Mouse (Mus musculus): ENCODE measurements around the gene Lce1c. TPM values are rescaled to one million over a fixed set of nuclear protein-coding genes. Genes with fewer than 3 reads are reported as not detected.
"Not testable (repeated sequence)": the region's sequence is repeated elsewhere in the genome, so short reads cannot be mapped to it uniquely, and the experiment has no call there.

Lce1c gene
- total RNA-seq (2021) = not detected
- long read RNA-seq, experiment 1 = 0 reads
- long read RNA-seq, experiment 2 = 0 reads

GRCm38 (mm10) chr3:92678947-92679346 lies at the start of gene Lce1c:
Gene Lce1c (plus strand): TSS chr3:92679247.
- intact Hi-C loops (cut with DNase I) = no loop called here
- no peak for DNase-seq

GRCm38 (mm10) chr3:92637745-92638652 lies 41.0 kb upstream of the Lce1c start:
- no peak for DNase-seq
- intact Hi-C loops (cut with DNase I) = no loop called here

- no peak for DNase-seq
- intact Hi-C loops (cut with DNase I) = no loop called here
These were observed 40.4 kb upstream of the Lce1c start for GRCm38 (mm10) chr3:92638653-92638991.

- no peak for DNase-seq
- intact Hi-C loops (cut with DNase I) = no loop called here
These were observed 39.2 kb upstream of the Lce1c start for GRCm38 (mm10) chr3:92639854-92640253.

- intact Hi-C loops (cut with DNase I) = no loop called here
- DNase-seq = no peak
These were observed 30.8 kb upstream of the Lce1c start, which contains the start of gene Lce1a1 for GRCm38 (mm10) chr3:92648207-92648606. Gene Lce1a1 (minus strand): TSS chr3:92648307.

- DNase-seq = no peak
- intact Hi-C loops (cut with DNase I) = no loop called here
These were observed 22.2 kb upstream of the Lce1c start, which contains the start of gene Lce1b for GRCm38 (mm10) chr3:92656826-92657225. Gene Lce1b (minus strand): TSS chr3:92656926.

GRCm38 (mm10) chr3:92670215-92670614 lies 8.8 kb upstream of the Lce1c start, which contains the start of gene Lce1a2:
Gene Lce1a2 (minus strand): TSS chr3:92670315.
- intact Hi-C loops (cut with DNase I) = no loop called here
- DNase-seq = no peak

- DNase-seq = no peak
- intact Hi-C loops (cut with DNase I) = no loop called here
These were observed 8.1 kb downstream of the Lce1c start, which contains the start of gene Lce1d for GRCm38 (mm10) chr3:92687110-92687509. Gene Lce1d (minus strand): TSS chr3:92687210.

- peak; percentile 15 to 27 for DNase-seq
- intact Hi-C loops (cut with DNase I) = not testable (repeated sequence)
These were observed 10.1 kb downstream of the Lce1c start for GRCm38 (mm10) chr3:92689154-92689553.

- no peak for DNase-seq
- intact Hi-C loops (cut with DNase I) = no loop called here
These were observed 12.6 kb downstream of the Lce1c start for GRCm38 (mm10) chr3:92691688-92692087.

- intact Hi-C loops (cut with DNase I) = no loop called here
- no peak for DNase-seq
These were observed 15.6 kb downstream of the Lce1c start for GRCm38 (mm10) chr3:92694613-92695012.

- intact Hi-C loops (cut with DNase I) = no loop called here
- no peak for DNase-seq
These were observed 29.9 kb downstream of the Lce1c start, which contains the start of gene Lce1e for GRCm38 (mm10) chr3:92708974-92709373. Gene Lce1e (minus strand): TSS chr3:92709074.

GRCm38 (mm10) chr3:92715122-92715521 lies 36.1 kb downstream of the Lce1c start:
- intact Hi-C loops (cut with DNase I) = no loop called here
- DNase-seq = no peak

GRCm38 (mm10) chr3:92720250-92720649 lies 41.2 kb downstream of the Lce1c start, which contains the start of gene Lce1f:
Gene Lce1f (minus strand): TSS chr3:92720350.
- DNase-seq = no peak
- intact Hi-C loops (cut with DNase I) = no loop called here

GRCm38 (mm10) chr3:92722631-92723030 lies 43.6 kb downstream of the Lce1c start:
- intact Hi-C loops (cut with DNase I) = no loop called here
- no peak for DNase-seq

Other genes starting within 250 kb of the Lce1c start
- 1 to 10 TPM; 3.1 to 5.0 TPM for gene Gm9774, start 249.8 kb upstream of the Lce1c start, total RNA-seq (2021)
- gene Sprr2k, start 246.7 kb upstream of the Lce1c start, total RNA-seq (2021) = not detected
- gene Sprr1b, start 240.5 kb upstream of the Lce1c start, total RNA-seq (2021) = not detected
- not detected for gene Sprr3, start 220.5 kb upstream of the Lce1c start, total RNA-seq (2021)
- not detected for gene Sprr1a, start 193.4 kb upstream of the Lce1c start, total RNA-seq (2021)
- gene Sprr4, start 178.8 kb upstream of the Lce1c start, total RNA-seq (2021) = not detected
- not detected for gene 2310046K23Rik, start 144.7 kb upstream of the Lce1c start, total RNA-seq (2021)
- gene Ivl, start 105.5 kb upstream of the Lce1c start, total RNA-seq (2021) = not detected
- gene Smcp, start 90.2 kb upstream of the Lce1c start, total RNA-seq (2021) = not detected
- not detected for gene 2210017I01Rik, start 71.8 kb upstream of the Lce1c start, total RNA-seq (2021)
- not detected for gene Lce6a, start 57.6 kb upstream of the Lce1c start, total RNA-seq (2021)
- gene Lce1a1, start 30.9 kb upstream of the Lce1c start, total RNA-seq (2021) = not detected
- not detected for gene Lce1b, start 22.3 kb upstream of the Lce1c start, total RNA-seq (2021)
- not detected for gene Lce1a2, start 8.9 kb upstream of the Lce1c start, total RNA-seq (2021)
- gene Lce1d, start 8.0 kb downstream of the Lce1c start, total RNA-seq (2021) = not detected
- gene Lce1e, start 29.8 kb downstream of the Lce1c start, total RNA-seq (2021) = not detected
- not detected for gene Lce1f, start 41.1 kb downstream of the Lce1c start, total RNA-seq (2021)
- gene Gm38119, start 59.8 kb downstream of the Lce1c start, total RNA-seq (2021) = not detected
- not detected for gene Lce1g, start 73.1 kb downstream of the Lce1c start, total RNA-seq (2021)
- gene Lce1h, start 85.8 kb downstream of the Lce1c start, total RNA-seq (2021) = not detected
- gene Lce1i, start 99.7 kb downstream of the Lce1c start, total RNA-seq (2021) = not detected
- not detected for gene Lce1j, start 111.3 kb downstream of the Lce1c start, total RNA-seq (2021)
- gene Lce1k, start 128.6 kb downstream of the Lce1c start, total RNA-seq (2021) = not detected
- not detected for gene Kprp, start 148.0 kb downstream of the Lce1c start, total RNA-seq (2021)
- not detected for gene Lce1l, start 172.0 kb downstream of the Lce1c start, total RNA-seq (2021)
- gene 2310050C09Rik, start 191.0 kb downstream of the Lce1c start, total RNA-seq (2021) = not detected
- not detected for gene Lce3a, start 247.0 kb downstream of the Lce1c start, total RNA-seq (2021)